31 mouse cellular contexts compared by ENCODE assay signal in the genomic region with DNA sequence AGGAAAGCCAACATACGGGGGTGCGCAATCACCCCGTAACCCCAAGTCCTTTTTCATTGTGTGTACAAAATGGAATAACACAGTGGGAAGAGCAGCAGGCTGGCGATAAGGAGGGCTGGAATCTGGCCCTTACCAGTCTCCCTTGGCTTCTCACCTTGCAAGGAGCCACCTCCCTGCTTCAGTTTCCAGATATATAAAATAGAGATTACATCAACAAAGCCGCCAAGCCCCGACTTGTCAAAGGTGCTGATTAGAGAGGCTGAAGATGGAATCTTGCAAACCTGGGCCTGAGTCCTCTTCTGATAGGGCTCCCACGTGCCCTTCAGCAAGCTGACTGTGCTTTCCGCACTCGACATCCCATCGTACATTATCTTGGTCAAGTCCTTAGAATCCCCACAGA. TPM values are rescaled to one million over a fixed set of nuclear protein-coding genes. Genes with fewer than 3 reads are reported as not detected.
A peak's percentile ranks its signal among the peaks of the same experiment; 100 is the strongest.
DNase-seq lines count a peak whose midpoint lies in the region; ATAC-seq lines count a peak whose summit lies in the region.
"Had no signal": no experiment of that assay in that cellular context is flagged by ENCODE, and none has a peak within 500 bp of the region (broad histone marks: within the 10 kb centered on the region; RNA-seq: fewer than 3 reads in every experiment).

No protein-coding gene starts in this region.

- WGBS in kidney, embryonic 14.5 days = 73% methylated on average over 10 of the region's 10 CpGs
- WGBS in stomach, embryonic 15.5 days = 71% methylated on average over 10 of the region's 10 CpGs

- H3K4me2 ChIP-seq in kidney, embryonic 14.5 days (replicated peaks; ENCODE audit: low read depth, low read length) = no peak overlapping the region
- no peak overlapping the region for H3K4me2 ChIP-seq in stomach, embryonic 15.5 days
- H3K4me2 ChIP-seq: embryonic facial prominence, embryonic 12.5 days; heart, embryonic 15.5 days; hindbrain, embryonic 12.5 days; limb, embryonic 12.5 days; liver, embryonic 12.5 days; midbrain, embryonic 11.5 days; neural tube, embryonic 12.5 days had no signal

- H3K9me3 ChIP-seq in kidney, embryonic 14.5 days (ENCODE audit: control insufficient read depth, low read length) = peaks cover 2% of the 10 kb centered on the region; the same call in 1 of the 2 replicates
- H3K9me3 ChIP-seq in stomach, embryonic 15.5 days = no peaks in the 10 kb centered on the region
- H3K9me3 ChIP-seq: embryonic facial prominence, embryonic 12.5 days; heart, embryonic 10.5 days; heart, embryonic 15.5 days; hindbrain, embryonic 12.5 days; limb, embryonic 12.5 days; liver, embryonic 12.5 days; neural tube, embryonic 12.5 days had no signal

- no peak for DNase-seq in kidney, adult 9 months
- peak; percentile 44 to 71 for DNase-seq in urinary bladder, adult 18-20 months (ENCODE audit: low spot score in 2 of 2)
- DNase-seq in urinary bladder, postnatal 10 days (ENCODE audit: low spot score) = no peak
- DNase-seq in right cerebral cortex, postnatal 36 days (ENCODE audit: low spot score in 2 of 2) = no peak
- no peak for DNase-seq in adrenal gland, postnatal 4 days (ENCODE audit: low spot score in 2 of 2)
- DNase-seq: adrenal gland, postnatal 14 days; cerebellum, adult 11-12 months; cerebellum, adult 9-11 months; embryo, embryonic 11 days; gastrocnemius, postnatal 14 days; heart, postnatal 36 days; kidney, adult 11 months; lung, postnatal 36 days; right cerebral cortex, adult 18-20 months; thymus, adult 18-20 months; thymus, postnatal 25 days had no signal

- H3K4me3 ChIP-seq in kidney, embryonic 14.5 days (ENCODE audit: low read length) = no peak overlapping the region
- H3K4me3 ChIP-seq in stomach, embryonic 15.5 days (replicated peaks) = no peak overlapping the region
- H3K4me3 ChIP-seq: embryonic facial prominence, embryonic 12.5 days; heart, embryonic 10.5 days; heart, embryonic 15.5 days; hindbrain, embryonic 12.5 days; limb, embryonic 12.5 days; liver, embryonic 12.5 days; myocyte; neural tube, embryonic 12.5 days had no signal

- H3K27me3 ChIP-seq in kidney, embryonic 14.5 days (ENCODE audit: control insufficient read depth, insufficient read depth, low read length) = no peaks in the 10 kb centered on the region
- H3K27me3 ChIP-seq in stomach, embryonic 15.5 days (replicated peaks) = no peaks in the 10 kb centered on the region
- H3K27me3 ChIP-seq: embryonic facial prominence, embryonic 12.5 days; heart, embryonic 15.5 days; hindbrain, embryonic 12.5 days; limb, embryonic 12.5 days; liver, embryonic 12.5 days; neural tube, embryonic 12.5 days had no signal

- no peaks in the 10 kb centered on the region for H3K36me3 ChIP-seq in kidney, embryonic 14.5 days (ENCODE audit: control insufficient read depth, insufficient read depth, low read length)
- no peaks in the 10 kb centered on the region for H3K36me3 ChIP-seq in stomach, embryonic 15.5 days
- H3K36me3 ChIP-seq: embryonic facial prominence, embryonic 12.5 days; heart, embryonic 10.5 days; heart, embryonic 15.5 days; hindbrain, embryonic 12.5 days; limb, embryonic 12.5 days; liver, embryonic 12.5 days; neural tube, embryonic 12.5 days had no signal

- H3K4me1 ChIP-seq in kidney, embryonic 14.5 days (ENCODE audit: control insufficient read depth, insufficient read depth, low read length) = peaks cover 11% of the 10 kb centered on the region; the same call in 1 of the 2 replicates
- 0 out of 2 replicates have a peak, but pooled peaks cover 4% of the 10 kb centered on the region for H3K4me1 ChIP-seq in stomach, embryonic 15.5 days
- H3K4me1 ChIP-seq: embryonic facial prominence, embryonic 12.5 days; heart, embryonic 15.5 days; hindbrain, embryonic 12.5 days; limb, embryonic 12.5 days; liver, embryonic 12.5 days; neural tube, embryonic 12.5 days had no signal

- no peak overlapping the region for H3K9ac ChIP-seq in kidney, embryonic 14.5 days (ENCODE audit: low read depth, low read length)
- H3K9ac ChIP-seq in stomach, embryonic 15.5 days = no peak overlapping the region
- H3K9ac ChIP-seq: embryonic facial prominence, embryonic 12.5 days; heart, embryonic 15.5 days; hindbrain, embryonic 12.5 days; limb, embryonic 12.5 days; liver, embryonic 12.5 days; liver, postnatal 0 days; neural tube, embryonic 12.5 days had no signal

- ATAC-seq in kidney, embryonic 14.5 days (ENCODE audit: low FRiP score, low TSS enrichment) = no peak
- no peak for ATAC-seq in stomach, embryonic 15.5 days (ENCODE audit: insufficient read depth, low FRiP score, low read depth)
- ATAC-seq: CD4-positive, CD25-positive, alpha-beta regulatory T cell, adult 4 months; forebrain, embryonic 14.5 days; hindbrain, postnatal 0 days; liver, embryonic 12.5 days had no signal

- peak overlapping the region; percentile 80; the same call in 1 of the 2 replicates for H3K27ac ChIP-seq in kidney, embryonic 14.5 days (ENCODE audit: low read depth, low read length)
- peak overlapping the region; percentile 55 for H3K27ac ChIP-seq in stomach, embryonic 15.5 days
- H3K27ac ChIP-seq: embryonic facial prominence, embryonic 12.5 days; heart, embryonic 10.5 days; heart, embryonic 15.5 days; hindbrain, embryonic 12.5 days; hindbrain, postnatal 0 days; limb, embryonic 12.5 days; liver, embryonic 12.5 days; neural tube, embryonic 12.5 days had no signal

RNA-seq across cellular contexts. Expression of a gene that starts 37.5 kb away (rescaled TPM):
- 2.1 and 5.0 TPM in 2 replicates for polyA plus RNA-seq in kidney, embryonic 14.5 days (2014; fragmentation: Nextera tagmentation; extraction: Ambion mirVana)
- 1.9 and 2.5 TPM in 2 replicates for polyA plus RNA-seq in stomach, embryonic 15.5 days (2015; fragmentation: Nextera tagmentation; extraction: Ambion mirVana)
- 1 to 10 TPM; 3.0 to 4.3 TPM for total RNA-seq in adrenal gland, postnatal 4 days (2021)

Comparison
In these comparisons a context has a peak if more than half of its experiments do, and no peak if none do; other contexts are left out.
1. DNase-seq: peak in urinary bladder, adult 18-20 months (2 of 2); none in kidney, adult 9 months (single experiment), urinary bladder, postnatal 10 days (single experiment), right cerebral cortex, postnatal 36 days (0 of 2) and adrenal gland, postnatal 4 days (0 of 2).